Mouse (Mus musculus) forebrain, embryonic 11.5 days (tissue): ENCODE results near the gene Uba52. TPM values are rescaled to one million over a fixed set of nuclear protein-coding genes. Genes with fewer than 3 reads are reported as not detected.

Experiments used
- ATAC-seq: fragments of 200-750 bp; cut with Nextera tagmentation; replicated peaks from 2 replicates; pipeline ENCODE4 v1.8.0; 2017; ENCODE audit warnings: moderate TSS enrichment; ENCODE audit not compliant: low FRiP score
- DNase-seq: peaks from one replicate; pipeline ENCODE4 v3.0.0-alpha.2; 2017; ENCODE audit warnings: low spot score
- H3K27ac ChIP-seq: fragments of 300-500 bp; sonication (generic); 2 replicates; pipeline ENCODE4 v1.5.1; 2014; ENCODE audit warnings: low read depth, low read length
- H3K27me3 ChIP-seq: fragments of 300-500 bp; sonication (generic); 2 replicates; pipeline ENCODE4 v1.6.1; 2014; ENCODE audit warnings: mild to moderate bottlenecking, low read length, mixed read lengths; ENCODE audit not compliant: control insufficient read depth, insufficient read depth
- H3K36me3 ChIP-seq: fragments of 300-500 bp; sonication (generic); 2 replicates; pipeline ENCODE4 v1.6.1; 2014; ENCODE audit warnings: mild to moderate bottlenecking, low read length, moderate library complexity, mixed read lengths; ENCODE audit not compliant: control insufficient read depth, insufficient read depth
- H3K4me1 ChIP-seq: fragments of 300-500 bp; sonication (generic); replicated peaks from 2 replicates; pipeline ENCODE4 v1.6.1; 2014; ENCODE audit warnings: low read length, mixed read lengths; ENCODE audit not compliant: control insufficient read depth, insufficient read depth
- H3K4me2 ChIP-seq: fragments of 300-500 bp; sonication (generic); 2 replicates; pipeline ENCODE4 v1.6.1; 2014; ENCODE audit warnings: low read depth, mild to moderate bottlenecking, low read length, moderate library complexity, mixed read lengths; ENCODE audit not compliant: severe bottlenecking
- H3K4me3 ChIP-seq: fragments of 300-500 bp; sonication (generic); 2 replicates; pipeline ENCODE4 v1.5.1; 2014; ENCODE audit warnings: low read depth, low read length
- H3K9ac ChIP-seq: fragments of 300-500 bp; sonication (generic); 2 replicates; pipeline ENCODE4 v1.6.1; 2014; ENCODE audit warnings: low read length
- H3K9me3 ChIP-seq: fragments of 300-500 bp; sonication (generic); 2 replicates; pipeline ENCODE4 v1.6.1; 2016; ENCODE audit warnings: low read length, mixed read lengths; ENCODE audit not compliant: control insufficient read depth
- WGBS: fragments of 180-500 bp; shearing (Covaris S2); extraction: QIAGEN DNeasy Blood & Tissue Kit; methylation state at CpG from one replicate; pipeline ENCODE4 v1.1.7; 2014; 5-methylcytosine and 5-hydroxymethylcytosine counted together
- polyA plus RNA-seq: library from polyadenylated mRNA; unstranded; fragments of >200 nt; fragmentation: Nextera tagmentation; extraction: Ambion mirVana; gene quantifications from 2 replicates; pipeline ENCODE4 v1.2.1, GENCODE M21; 2014

The Uba52 gene
- polyA plus RNA-seq, 1 experiment from 2014 or later, result 715 TPM

DNA sequence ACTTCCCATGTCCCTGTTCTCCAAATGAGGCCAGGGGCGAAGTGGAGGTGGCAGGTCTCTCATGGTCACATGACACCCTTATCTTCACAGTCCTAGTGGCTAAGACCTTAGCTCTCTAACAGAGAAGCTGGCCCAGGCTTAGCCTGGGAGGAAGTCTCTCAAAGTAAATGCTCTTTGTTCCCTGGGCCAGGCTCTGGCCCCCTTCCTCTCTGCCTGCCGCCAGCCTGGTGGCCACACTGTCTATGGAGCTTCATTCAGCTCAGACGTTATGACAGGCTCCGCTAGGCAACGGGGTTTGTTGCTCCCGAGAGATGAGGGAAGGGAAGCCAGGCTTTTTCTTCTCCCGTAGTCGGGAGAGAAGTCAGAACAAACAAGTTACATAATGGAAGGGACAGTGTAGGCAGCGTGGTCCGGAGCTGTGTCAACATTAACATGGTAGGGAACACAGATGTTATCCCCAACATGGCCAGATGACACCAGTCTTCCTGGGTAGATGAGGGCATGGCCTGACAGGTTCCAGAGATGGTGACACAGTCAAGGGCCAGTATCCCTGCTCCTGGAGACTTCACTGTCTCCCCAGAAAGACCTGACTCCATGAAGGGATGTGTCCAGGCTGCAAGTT, 41.2 kb downstream of the Uba52 start:
- H3K4me3 ChIP-seq, result no peak overlapping the region
- no peak for ATAC-seq
- WGBS, result 65% methylated on average over 10 of the region's 10 CpGs
- no peaks in the 10 kb centered on the region for H3K27me3 ChIP-seq
- H3K4me1 ChIP-seq, result no peaks in the 10 kb centered on the region; the same call in 1 of the 2 replicates
- no peak for DNase-seq
- H3K9me3 ChIP-seq, result no peaks in the 10 kb centered on the region
- H3K4me2 ChIP-seq, result no peak overlapping the region
- no peaks in the 10 kb centered on the region for H3K36me3 ChIP-seq
- no peak overlapping the region for H3K27ac ChIP-seq
- no peak overlapping the region for H3K9ac ChIP-seq

DNA sequence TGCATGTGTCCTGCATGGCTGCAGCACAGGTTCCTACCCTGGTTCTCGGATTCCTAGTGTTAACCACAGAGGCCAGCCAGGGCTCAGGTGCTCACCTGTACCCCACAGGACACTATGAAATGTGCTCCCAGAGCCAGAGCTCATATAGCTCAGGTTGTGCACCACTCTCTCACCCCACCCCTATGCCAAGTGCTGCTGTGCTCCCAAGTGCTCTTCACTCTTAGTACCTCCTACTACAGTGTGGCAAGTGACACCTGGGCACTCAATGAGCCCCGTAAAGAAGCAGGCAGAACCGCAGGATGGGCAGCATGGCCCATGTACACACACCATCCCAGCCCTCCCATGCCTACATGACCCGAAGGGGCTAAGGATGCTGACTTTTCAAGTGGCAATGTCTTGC, 41.9 kb downstream of the Uba52 start:
- Histone ChIP-seq H3K27me3 (no peaks in the 10 kb centered on the region), H3K36me3 (no peaks in the 10 kb centered on the region), H3K4me2 (no peak overlapping the region), H3K27ac (no peak overlapping the region), H3K9ac (no peak overlapping the region), H3K4me1 (no peaks in the 10 kb centered on the region; the same call in 1 of the 2 replicates), H3K9me3 (no peaks in the 10 kb centered on the region), H3K4me3 (no peak overlapping the region)
- DNase-seq (no peak), ATAC-seq (no peak)
- WGBS, result 87% methylated on average over 4 of the region's 4 CpGs

DNA sequence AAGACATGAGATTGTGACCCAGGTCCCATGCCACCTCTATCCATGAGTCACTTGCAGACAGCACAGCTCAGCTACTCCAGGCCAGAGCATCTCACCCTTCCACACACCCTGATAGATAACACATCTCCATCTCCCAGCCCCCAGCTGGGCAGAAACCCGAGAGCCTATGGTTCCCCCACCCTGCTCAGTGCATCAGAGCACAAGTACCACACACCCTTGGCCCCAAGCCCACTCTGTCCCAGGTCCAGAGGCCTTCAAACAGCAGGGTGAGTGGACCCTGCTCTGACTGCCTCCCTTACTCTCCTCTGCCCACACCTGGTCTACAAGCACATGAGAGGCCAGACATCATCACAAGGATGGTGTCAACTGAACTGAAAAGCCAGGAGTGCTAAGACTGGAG, 42.7 kb downstream of the Uba52 start:
- no peak overlapping the region for H3K9ac ChIP-seq
- H3K27me3 ChIP-seq, result no peaks in the 10 kb centered on the region
- no peaks in the 10 kb centered on the region for H3K9me3 ChIP-seq
- WGBS, result 76% methylated on average over 1 of the region's 1 CpGs
- H3K4me2 ChIP-seq, result no peak overlapping the region
- no peaks in the 10 kb centered on the region for H3K36me3 ChIP-seq
- no peak overlapping the region for H3K4me3 ChIP-seq
- H3K4me1 ChIP-seq, result no peaks in the 10 kb centered on the region; the same call in 1 of the 2 replicates
- H3K27ac ChIP-seq, result no peak overlapping the region
- no peak for ATAC-seq
- DNase-seq, result no peak

DNA sequence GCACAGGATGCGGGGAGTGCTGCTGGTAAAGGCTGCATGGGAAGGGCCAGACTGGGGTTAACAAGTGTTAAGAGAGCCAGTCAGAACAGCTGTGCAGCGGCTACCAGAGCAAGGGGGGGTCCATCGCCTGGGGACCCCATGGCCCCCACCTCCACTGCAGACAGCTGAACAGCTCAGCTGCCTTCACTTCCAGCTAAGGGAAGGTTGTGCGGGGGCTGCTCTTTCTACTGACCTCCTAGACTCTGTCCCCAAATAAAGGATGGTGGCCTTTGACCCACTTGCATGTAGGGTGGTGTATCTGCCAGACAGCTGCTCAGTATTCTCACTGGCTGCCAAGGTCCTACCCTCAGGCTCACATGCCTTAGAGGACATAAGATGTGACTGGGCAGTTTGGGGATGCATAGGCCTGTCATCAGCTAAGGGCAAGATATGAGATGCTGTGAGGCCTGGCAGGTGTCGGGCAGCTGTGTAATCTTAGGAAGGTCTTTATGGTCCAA, 43.3 kb downstream of the Uba52 start:
- H3K9me3 ChIP-seq, result no peaks in the 10 kb centered on the region
- H3K27ac ChIP-seq, result no peak overlapping the region
- ATAC-seq, result no peak
- no peak overlapping the region for H3K9ac ChIP-seq
- no peak overlapping the region for H3K4me3 ChIP-seq
- no peak for DNase-seq
- no peaks in the 10 kb centered on the region; the same call in 1 of the 2 replicates for H3K4me1 ChIP-seq
- WGBS, result 81% methylated on average over 5 of the region's 5 CpGs
- H3K4me2 ChIP-seq, result no peak overlapping the region
- H3K27me3 ChIP-seq, result no peaks in the 10 kb centered on the region
- H3K36me3 ChIP-seq, result no peaks in the 10 kb centered on the region

DNA sequence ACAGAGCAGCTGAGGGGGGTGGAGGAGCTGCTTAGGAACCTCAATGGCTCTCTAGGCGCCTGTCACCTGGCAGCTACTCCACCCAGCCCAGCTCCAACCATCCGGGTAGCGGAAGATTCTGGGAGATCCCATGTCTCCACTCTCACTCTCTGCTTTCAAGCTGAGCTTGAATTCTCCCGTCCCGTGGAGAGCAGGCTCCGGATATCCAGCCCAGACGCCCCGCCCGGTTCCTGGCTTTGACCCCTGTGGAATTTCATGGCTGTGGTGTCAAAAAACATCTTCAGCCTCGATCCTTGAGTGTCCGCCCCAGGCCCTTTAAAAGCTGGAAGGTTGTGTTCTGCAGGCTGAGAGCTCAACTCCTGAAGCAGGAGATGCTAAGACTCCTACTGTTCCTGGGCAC, 43.8 kb downstream of the Uba52 start:
- H3K27me3 ChIP-seq, result no peaks in the 10 kb centered on the region
- no peak overlapping the region for H3K27ac ChIP-seq
- WGBS, result 77% methylated on average over 11 of the region's 11 CpGs
- no peak overlapping the region for H3K4me3 ChIP-seq
- no peak overlapping the region for H3K9ac ChIP-seq
- H3K36me3 ChIP-seq, result no peaks in the 10 kb centered on the region
- ATAC-seq, result no peak
- H3K4me2 ChIP-seq, result no peak overlapping the region
- no peaks in the 10 kb centered on the region for H3K9me3 ChIP-seq
- DNase-seq, result no peak
- no peaks in the 10 kb centered on the region; the same call in 1 of the 2 replicates for H3K4me1 ChIP-seq

DNA sequence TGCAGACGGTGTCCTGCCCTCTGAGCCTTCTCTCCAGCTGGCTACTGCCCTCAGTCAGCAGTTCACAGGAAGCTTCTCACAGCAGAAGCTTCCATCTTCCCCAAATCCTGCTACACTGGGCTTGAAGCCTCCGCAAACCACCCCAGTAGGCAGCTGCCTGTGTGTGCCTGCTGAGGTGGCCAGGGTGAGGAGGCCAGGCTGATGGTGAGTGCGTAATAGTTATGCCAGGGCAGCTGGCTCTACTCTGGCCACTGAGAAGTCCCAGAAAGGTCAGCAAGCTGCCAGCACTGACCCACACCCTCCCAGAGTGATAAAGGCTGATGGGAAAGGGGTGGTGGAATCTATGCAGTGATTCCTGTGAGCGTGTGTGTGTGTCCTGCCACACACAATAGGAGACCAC, 44.3 kb downstream of the Uba52 start:
- H3K4me1 ChIP-seq, result no peaks in the 10 kb centered on the region; the same call in 1 of the 2 replicates
- WGBS, result 81% methylated on average over 4 of the region's 4 CpGs

DNA sequence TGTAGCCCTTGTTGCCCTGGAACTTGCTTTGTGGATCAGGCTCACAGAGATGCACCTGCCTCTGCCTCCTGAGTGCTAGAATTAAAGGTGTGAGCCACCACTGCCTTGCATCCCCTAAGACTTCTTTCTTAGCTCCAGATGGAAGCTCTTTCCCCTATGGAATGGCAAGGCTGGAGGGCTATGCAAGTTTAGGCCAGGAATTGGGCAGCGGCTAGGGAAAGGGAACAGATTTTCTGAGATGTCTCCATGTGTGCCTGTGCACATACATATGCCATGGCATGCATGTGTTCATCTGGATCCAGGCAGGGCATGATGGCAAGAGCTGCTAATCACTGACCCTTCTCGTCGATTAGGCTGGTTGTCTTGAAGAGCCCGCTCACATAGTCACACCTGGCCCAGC, 44.9 kb downstream of the Uba52 start:
- no peak overlapping the region for H3K9ac ChIP-seq
- H3K4me2 ChIP-seq, result no peak overlapping the region
- H3K9me3 ChIP-seq, result no peaks in the 10 kb centered on the region
- no peaks in the 10 kb centered on the region; the same call in 1 of the 2 replicates for H3K4me1 ChIP-seq
- no peak for DNase-seq
- H3K27ac ChIP-seq, result no peak overlapping the region
- no peak overlapping the region for H3K4me3 ChIP-seq
- WGBS, result 95% methylated on average over 4 of the region's 4 CpGs
- no peaks in the 10 kb centered on the region for H3K27me3 ChIP-seq
- ATAC-seq, result no peak
- no peaks in the 10 kb centered on the region for H3K36me3 ChIP-seq

More for the DNA sequence above, 44.3 kb downstream of the Uba52 start:
- Histone ChIP-seq H3K4me3 (no peak overlapping the region), H3K9me3 (no peaks in the 10 kb centered on the region), H3K9ac (no peak overlapping the region), H3K36me3 (no peaks in the 10 kb centered on the region), H3K4me2 (no peak overlapping the region), H3K27ac (no peak overlapping the region), H3K27me3 (no peaks in the 10 kb centered on the region)
- ATAC-seq, result no peak
- no peak for DNase-seq

DNA sequence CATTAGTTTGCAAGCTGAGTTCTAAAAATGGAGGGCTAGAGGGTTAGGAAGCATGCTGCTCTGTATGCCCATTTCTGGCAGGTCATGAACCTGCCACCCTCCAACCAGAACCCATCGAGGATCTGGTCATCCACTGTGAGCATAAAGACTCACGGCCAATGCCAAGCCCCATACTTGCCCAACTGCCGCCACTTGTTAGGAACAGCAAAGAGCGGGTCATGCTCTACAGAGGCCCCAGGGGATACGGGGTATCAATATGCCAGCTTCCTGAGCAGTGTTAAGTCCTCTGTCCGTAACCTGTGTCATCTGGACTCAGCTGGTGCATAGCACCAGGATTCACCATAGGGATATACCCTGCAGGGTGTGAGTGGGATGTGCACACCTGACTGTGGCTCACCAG, 46.4 kb downstream of the Uba52 start:
- no peak for ATAC-seq
- Histone ChIP-seq H3K9me3 (no peaks in the 10 kb centered on the region), H3K9ac (no peak overlapping the region), H3K27me3 (no peaks in the 10 kb centered on the region), H3K36me3 (no peaks in the 10 kb centered on the region), H3K4me2 (no peak overlapping the region), H3K4me1 (no peaks in the 10 kb centered on the region), H3K27ac (no peak overlapping the region), H3K4me3 (no peak overlapping the region)
- 93% methylated on average over 6 of the region's 6 CpGs for WGBS
- no peak for DNase-seq

DNA sequence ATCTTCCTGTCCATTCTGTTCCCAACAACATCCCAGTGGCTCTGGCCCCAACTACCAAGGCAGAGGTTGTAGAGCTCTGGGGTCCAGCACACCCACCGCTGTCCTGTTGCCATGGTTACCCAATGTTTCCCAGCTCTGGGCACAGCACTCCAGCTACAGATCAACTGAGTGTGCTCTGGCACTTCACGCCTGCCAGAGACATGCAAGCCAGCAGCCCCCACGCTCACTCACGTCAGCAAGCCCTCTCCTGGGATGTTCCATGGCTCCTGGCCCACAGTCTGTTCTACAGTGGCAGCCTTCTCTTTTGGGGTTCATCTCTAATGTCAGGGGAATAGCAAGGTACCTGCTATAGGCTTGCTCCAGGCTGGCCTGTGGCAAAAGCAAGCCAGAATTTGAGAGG, 47.3 kb downstream of the Uba52 start:
- Histone ChIP-seq H3K9ac (no peak overlapping the region), H3K36me3 (no peaks in the 10 kb centered on the region), H3K27me3 (no peaks in the 10 kb centered on the region), H3K9me3 (no peaks in the 10 kb centered on the region), H3K4me2 (no peak overlapping the region), H3K4me1 (no peaks in the 10 kb centered on the region), H3K4me3 (no peak overlapping the region), H3K27ac (no peak overlapping the region)
- DNase-seq (no peak), ATAC-seq (no peak)
- 80% methylated on average over 4 of the region's 4 CpGs for WGBS
